In the genomic region with DNA sequence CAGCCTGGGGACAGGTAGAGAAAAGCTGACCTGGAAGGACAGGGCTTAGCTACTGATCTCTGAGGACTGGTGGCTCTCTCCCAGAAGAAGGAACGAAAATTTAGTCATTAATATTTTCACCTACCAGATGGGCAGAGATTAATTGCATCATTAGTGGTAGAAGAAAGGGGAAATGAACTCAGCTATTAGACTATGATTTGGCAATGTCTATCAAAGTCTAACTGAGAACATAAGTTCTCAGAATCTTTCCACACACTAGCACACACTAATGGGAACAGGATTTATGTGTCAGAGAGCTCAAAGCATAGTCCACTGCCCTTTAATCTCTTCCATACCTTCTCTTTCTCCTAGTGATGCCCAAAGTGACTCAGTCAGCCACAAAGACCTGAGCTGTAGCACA, we compare ENCODE assay signal across 9 mouse cellular contexts.
"Had no signal": no experiment of that assay in that cellular context is flagged by ENCODE, and none has a peak within 500 bp of the region (broad histone marks: within the 10 kb centered on the region; RNA-seq: fewer than 3 reads in every experiment).

No protein-coding gene starts in this region.

- DNase-seq: layer of hippocampus, postnatal 36 days; liver, embryonic 13.5 days; lung, adult 2 months; midbrain, embryonic 14.5 days; right cerebral cortex, adult 18-20 months; right cerebral cortex, postnatal 14 days; right cerebral cortex, postnatal 4 days; thymus, adult 18-20 months; thymus, postnatal 4 days had no signal
